Mouse (Mus musculus) 416B (cell line): ENCODE data around the gene Tgm1.

Experiments used
- DNase-seq: peaks from one replicate; pipeline ENCODE4 v3.0.0; 2011; ENCODE audit warnings: low read depth

Gene Tgm1

DNA sequence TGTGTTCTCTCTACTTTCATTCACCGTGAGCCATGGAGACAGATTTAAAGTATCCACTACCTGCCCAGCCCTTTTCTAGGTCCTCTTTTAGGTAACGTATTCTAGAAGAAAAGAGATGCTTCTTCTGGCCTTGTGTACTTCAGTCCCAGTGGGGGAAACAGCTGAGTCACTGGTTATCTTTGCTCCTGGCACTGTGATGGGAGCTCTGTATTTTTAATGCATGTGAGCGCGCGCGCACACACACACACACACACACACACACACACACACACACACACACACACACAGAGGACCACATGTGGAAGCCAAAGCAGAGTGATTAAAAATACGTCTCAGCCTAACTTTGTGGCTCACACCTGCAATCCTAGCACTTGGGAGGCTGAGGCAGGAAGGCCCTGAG is 9.7 kb upstream of the Tgm1 start:
- DNase-seq = peak; percentile 51

- peak; percentile 56 for DNase-seq
Measured at GRCm38 (mm10) chr14:55722438-55722945, 8.8 kb upstream of the Tgm1 start.

- peak; percentile 94 for DNase-seq
Measured at GRCm38 (mm10) chr14:55721700-55722437, 8.1 kb upstream of the Tgm1 start, which contains the start of gene Rabggta. Rabggta (minus strand) TSS chr14:55722263.

GRCm38 (mm10) chr14:55721076-55721475 is 7.3 kb upstream of the Tgm1 start:
- no peak for DNase-seq

GRCm38 (mm10) chr14:55720666-55721065 is 6.9 kb upstream of the Tgm1 start:
- no peak for DNase-seq

DNA sequence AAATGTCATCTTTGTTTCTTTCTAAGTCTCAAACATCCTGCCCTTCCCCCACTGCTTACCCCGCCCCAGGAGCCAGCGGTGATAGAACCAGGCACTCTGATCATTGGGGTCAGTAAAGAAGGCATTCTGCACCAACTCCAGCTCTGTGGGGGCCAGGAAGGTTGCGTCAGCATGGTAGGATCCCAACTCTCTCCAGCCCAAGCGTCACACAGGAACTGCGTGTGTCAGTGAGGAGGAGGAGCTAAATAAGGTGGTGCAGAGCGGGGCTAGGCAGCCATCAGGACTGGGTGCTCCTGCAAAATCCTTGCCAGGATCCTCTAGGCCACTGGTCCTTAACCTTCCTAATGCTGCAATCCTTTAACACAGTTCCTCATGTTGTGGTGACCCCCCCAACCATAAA is 6.0 kb upstream of the Tgm1 start:
- DNase-seq = no peak

- peak; percentile 41 for DNase-seq
Measured at GRCm38 (mm10) chr14:55716884-55717283, 3.2 kb upstream of the Tgm1 start.

GRCm38 (mm10) chr14:55716271-55716670 is 2.5 kb upstream of the Tgm1 start:
- no peak for DNase-seq

GRCm38 (mm10) chr14:55714893-55715292 is 1.2 kb upstream of the Tgm1 start:
- DNase-seq = peak; percentile 49

DNA sequence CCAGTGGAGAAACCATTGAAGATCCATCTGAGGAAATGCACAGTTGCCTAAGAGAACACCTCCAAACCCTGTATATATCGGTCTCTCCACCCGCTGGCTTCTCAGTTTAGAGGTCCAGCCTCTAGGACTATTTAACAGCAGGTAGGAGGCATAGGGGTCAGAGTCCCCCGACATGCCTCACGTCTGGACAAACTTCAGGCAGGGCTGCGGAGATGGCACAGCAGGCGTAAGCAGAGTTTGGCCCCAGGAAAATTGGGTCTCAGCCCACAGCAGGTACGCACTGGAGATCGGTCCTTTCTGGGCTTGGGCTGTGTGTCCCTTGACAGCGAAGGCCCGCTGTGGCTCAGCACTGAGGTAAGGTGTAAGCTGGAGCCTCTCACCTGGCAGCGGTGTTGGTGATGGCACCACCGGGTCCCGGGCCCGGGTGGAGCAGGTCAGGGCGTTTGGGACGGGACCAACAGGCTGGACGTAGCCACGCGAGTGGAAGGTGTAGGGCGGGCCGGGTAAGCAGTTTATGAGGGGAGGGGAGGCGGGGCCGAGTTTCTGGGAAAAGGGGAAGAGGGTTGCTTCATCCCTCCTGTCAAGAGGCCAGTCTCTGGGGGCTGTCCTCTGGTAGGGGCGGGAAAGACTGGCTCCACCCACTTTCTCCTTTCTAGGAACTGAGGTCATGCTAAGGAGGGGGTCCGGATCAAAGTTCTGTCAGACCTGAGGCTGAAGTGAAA is 558 bp downstream of the Tgm1 start:
- peak; percentile 41 for DNase-seq

DNA sequence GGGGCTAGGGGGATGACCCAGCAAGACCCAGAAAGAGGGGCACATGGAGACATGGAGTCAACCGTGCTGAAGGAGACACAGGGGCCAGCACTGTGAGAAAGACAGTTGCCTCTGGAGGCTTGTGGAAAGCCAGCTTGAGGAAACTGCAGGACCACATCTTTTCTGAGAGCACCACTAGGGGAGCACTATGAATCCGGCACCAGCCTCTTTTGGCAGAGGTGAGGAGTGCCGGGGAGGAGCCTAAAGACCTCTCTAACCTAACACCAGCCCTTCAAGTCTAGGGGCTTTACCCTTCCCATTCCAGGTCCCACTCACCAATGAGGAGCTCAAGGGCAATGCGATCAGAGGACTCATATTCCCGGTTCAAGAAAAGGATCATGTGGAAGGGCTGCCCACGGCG is 1.9 kb downstream of the Tgm1 start:
- no peak for DNase-seq

DNA sequence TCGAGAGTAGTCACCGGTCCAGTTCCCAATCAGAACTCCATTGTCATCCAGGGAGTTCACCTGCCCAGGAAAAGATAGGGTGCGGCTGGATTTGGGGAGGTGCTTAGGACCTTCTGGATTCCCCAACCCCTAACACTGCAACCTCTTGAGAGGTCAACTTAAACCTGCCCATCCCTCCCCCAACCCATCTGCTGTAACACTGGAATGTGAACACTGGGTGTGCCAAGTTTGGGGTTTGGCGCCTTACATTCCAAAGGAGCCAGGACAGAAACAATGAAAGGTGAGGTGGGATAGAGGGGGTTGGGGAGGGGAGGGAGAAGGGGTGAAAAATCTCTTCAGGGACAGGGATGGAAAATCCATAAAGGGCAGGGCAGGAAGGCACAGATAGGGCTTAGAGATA is 4.2 kb downstream of the Tgm1 start:
- DNase-seq = no peak

GRCm38 (mm10) chr14:55707397-55707796 is 6.3 kb downstream of the Tgm1 start:
- DNase-seq = no peak

DNA sequence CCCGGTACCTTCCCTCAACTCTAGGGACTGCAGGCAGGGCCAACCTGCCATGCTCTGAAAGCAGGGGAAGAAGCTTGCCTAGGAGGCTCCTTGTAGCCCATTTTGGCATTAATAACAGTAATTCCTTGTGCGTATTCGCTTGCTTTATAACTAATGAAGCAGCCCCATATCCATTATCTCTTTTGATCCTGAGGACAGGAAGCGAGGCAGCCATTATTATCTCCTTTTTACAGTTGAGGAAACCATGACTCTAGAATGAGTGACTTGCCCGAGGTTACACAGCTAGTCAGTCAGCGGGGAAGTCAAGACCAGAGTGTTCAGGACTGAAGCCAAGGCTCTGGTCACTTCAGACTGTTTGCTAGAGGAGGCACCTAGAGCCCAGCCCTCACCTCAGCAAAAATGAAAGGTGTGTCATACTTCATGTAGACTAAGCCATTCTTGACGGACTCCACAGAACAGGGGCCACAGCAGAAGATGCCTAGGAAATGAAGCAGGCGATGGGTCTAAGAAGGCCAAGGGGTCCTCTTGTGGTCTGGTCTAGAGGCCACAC is 7.6 kb downstream of the Tgm1 start:
- no peak for DNase-seq

- no peak for DNase-seq
Measured at GRCm38 (mm10) chr14:55702761-55703160, 11.0 kb downstream of the Tgm1 start.

DNA sequence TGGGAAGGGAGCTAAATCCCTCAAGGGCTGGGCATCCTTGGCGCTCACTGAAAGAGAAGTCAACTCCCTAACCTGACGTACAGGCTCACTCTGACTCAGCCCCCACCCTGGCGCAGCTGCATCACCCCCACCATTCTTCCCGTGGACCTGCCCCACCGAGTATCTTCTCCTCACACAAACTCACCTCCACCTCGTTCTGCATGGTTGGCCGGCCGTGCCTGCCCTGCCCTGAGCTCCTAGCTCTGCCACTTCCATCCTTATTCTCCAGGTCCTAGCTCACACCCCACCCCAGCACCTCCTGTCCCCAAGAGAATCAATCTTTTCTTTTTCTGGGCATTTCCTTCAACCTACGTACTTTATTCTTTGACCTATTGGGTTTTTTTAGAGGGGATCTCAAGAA is 12.6 kb downstream of the Tgm1 start:
- no peak for DNase-seq

- DNase-seq = peak; percentile 84
Measured at GRCm38 (mm10) chr14:55697226-55697625, 16.5 kb downstream of the Tgm1 start.

- DNase-seq = no peak
Measured at GRCm38 (mm10) chr14:55689433-55689832, 24.3 kb downstream of the Tgm1 start.

DNA sequence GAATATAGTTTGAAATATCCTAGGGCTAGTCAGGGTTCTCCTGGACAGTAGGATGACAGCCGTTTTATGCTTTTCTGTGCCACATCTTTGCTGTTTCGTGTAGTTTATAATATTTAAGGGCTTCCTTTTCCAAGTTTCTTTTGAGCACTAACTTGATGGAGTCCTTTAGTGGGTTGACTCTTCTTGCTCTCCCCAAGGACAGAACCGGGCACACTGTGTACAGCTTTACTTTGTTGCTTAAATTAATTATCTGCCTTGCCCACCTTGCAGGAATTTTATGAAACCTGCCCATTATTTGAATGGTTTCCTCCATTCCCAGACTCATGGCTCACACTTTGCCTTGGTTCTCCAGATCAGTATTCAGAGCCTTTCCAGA is 31.6 kb downstream of the Tgm1 start:
- no peak for DNase-seq

GRCm38 (mm10) chr14:55681160-55682117 is 32.3 kb downstream of the Tgm1 start, which contains the start of gene Tinf2:
Tinf2 (minus strand) TSS chr14:55681820.
- DNase-seq = peak; percentile 98

DNA sequence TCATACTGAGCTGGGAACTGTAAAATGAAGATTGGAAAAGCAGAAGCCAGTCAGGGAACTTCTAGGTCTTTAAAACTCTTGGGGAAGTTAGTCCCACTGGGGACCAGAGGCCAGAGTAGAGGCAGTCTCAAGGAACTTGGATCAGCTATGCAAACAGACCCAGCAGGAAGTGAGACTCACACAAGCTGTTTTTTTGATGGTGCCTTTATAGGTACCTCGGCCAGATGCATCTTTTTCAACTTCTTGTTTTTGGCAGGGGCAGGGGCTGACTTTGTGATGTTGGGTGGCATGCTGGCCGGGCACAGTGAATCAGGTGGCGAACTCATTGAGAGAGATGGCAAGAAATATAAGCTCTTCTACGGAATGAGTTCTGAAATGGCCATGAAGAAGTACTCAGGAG is 36.1 kb downstream of the Tgm1 start:
- no peak for DNase-seq

DNA sequence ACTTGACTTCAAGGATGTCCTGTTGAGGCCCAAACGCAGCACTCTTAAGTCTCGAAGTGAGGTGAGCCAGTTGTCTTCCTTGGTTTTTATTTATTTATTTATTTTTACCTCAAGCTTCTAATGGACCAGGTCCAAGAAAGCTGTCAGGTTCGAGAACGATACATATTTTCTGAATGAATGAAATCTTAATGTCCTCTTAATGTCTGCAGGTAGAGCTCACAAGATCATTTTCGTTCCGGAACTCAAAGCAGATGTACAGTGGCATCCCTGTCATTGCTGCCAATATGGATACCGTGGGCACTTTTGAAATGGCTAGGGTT is 41.0 kb downstream of the Tgm1 start:
- no peak for DNase-seq
